Mouse (Mus musculus): ENCODE results near the gene Slco3a1.

DNA sequence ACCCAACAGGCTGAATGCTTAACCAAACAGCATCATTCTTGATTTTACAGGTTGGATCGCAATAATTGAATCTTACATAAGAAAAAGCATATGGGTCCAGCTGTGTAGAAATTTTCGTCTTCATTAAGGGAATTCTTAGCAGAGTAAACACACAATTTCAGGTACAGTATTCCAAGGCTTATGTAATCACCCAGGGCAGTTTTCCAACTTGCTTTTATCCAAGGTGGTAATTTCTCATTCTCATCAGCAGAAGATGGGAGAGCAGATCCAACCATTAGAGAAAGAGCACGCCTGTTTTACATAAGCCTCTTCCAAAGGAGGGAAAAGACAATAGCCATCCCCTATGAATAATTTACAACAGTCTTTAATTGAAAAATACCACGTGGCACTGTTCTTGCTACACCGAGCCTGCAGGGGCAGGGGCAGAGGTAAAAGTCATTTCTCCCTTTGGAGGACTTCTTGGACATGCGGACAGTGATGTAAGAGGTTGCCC, 9.0 kb downstream of the Slco3a1 start:
- no peak for TF ChIP-seq POLR2A (IDR thresholded peaks at IDR 0.05; ENCODE audit: insufficient read depth, low read length)
- no peak for TF ChIP-seq CTCF (IDR thresholded peaks at IDR 0.05; ENCODE audit: low read depth, low read length)

Data from ES-Bruce4 (cell line).